Mouse (Mus musculus) ovary, adult 18-20 months (tissue): ENCODE measurements around the gene Kdsr.
"Not testable (repeated sequence)": the region's sequence is repeated elsewhere in the genome, so short reads cannot be mapped to it uniquely, and the experiment has no call there.

ENCODE experiments used
- DNase-seq: peaks from one replicate; pipeline ENCODE4 v3.0.0; 2022; ENCODE audit warnings: low spot score, mixed read lengths

The Kdsr gene

DNA sequence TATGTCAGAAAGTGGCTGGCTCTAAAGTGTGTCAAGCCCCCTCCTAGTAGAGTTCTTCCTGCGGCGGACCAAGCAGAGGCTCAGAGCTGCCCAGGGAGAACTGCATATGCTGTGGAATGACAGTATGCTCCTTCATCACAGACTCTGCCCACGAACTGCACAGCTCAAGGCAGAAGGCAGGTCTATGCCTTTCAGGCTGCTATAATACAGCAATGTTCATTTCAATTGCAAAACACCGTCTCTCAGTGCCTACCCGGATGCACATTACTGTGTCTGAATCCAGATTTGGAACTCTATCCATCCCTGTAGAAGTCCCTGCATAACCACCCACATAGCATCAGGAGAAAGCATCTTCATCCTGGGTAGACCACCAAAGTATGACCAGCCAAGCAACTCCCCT, 19.7 kb downstream of the Kdsr start:
- DNase-seq, result no peak

- no peak for DNase-seq
Observed at GRCm38 (mm10) chr1:106738092-106738491, 21.4 kb downstream of the Kdsr start.

DNA sequence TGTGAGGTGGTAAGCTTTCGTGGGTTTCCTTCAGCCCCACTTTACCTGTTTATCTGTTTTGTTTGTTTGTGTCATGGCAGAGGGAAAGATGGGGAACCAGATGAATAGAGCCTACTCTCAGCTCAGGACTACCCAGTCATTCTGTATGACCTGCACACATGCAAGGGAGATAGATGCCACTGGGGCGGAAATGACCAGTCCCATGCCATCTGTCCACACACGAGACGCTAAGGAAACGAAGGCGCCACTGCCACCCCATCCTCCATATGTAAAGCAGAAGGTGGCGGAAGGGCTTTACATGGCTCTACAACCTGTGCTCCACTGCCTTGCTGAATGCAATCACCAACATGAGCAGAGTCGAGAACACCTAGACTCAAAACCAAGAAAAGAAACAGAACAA, 23.3 kb downstream of the Kdsr start:
- DNase-seq, result no peak

DNA sequence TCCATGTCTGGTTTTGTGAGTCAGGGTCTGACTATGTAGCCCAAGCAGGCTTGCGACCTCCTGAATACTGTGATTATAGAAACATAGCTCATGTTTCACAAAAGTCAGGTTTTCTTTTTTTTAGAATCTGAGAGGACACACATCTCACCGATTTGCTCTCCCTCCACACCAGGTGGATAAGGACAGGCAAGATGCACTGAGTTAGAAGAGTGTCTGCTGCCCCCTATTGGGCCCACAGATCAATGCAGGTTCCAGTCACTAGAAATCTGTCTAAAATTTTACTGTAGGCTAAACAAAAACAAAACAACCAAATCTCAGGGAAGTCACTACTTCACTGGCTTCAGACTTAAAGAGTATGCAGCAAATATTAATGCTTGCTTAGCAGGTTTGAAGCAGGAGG, 23.9 kb downstream of the Kdsr start:
- no peak for DNase-seq

DNA sequence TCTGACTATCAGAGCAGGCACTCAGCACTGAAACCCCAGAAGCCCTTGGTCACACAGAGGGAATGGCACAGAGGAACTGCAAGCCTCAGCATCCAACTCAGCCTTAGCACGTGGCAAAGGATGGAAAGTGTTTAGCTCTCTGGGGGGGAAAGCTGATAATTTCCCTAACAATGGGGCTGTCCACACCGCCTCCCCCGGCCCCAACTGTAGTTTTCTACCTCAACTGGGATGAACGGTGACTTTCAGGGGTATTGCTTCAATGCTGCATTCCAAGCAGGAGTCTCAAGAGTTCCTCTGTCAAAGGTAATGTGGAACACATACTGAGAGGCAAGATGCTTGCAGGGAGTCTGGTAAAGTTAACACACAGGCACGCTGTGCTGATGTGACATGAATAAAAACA, 37.5 kb downstream of the Kdsr start:
- DNase-seq, result no peak

- not testable (repeated sequence) for DNase-seq
Observed at GRCm38 (mm10) chr1:106717736-106718135, 41.8 kb downstream of the Kdsr start.

GRCm38 (mm10) chr1:106717071-106717601, 42.4 kb downstream of the Kdsr start:
- peak; percentile 30 for DNase-seq

GRCm38 (mm10) chr1:106716141-106716540, 43.4 kb downstream of the Kdsr start:
- DNase-seq, result no peak

- no peak for DNase-seq
Observed at GRCm38 (mm10) chr1:106715111-106716083, 44.1 kb downstream of the Kdsr start.

GRCm38 (mm10) chr1:106714530-106714981, 45.0 kb downstream of the Kdsr start:
- DNase-seq, result no peak

DNA sequence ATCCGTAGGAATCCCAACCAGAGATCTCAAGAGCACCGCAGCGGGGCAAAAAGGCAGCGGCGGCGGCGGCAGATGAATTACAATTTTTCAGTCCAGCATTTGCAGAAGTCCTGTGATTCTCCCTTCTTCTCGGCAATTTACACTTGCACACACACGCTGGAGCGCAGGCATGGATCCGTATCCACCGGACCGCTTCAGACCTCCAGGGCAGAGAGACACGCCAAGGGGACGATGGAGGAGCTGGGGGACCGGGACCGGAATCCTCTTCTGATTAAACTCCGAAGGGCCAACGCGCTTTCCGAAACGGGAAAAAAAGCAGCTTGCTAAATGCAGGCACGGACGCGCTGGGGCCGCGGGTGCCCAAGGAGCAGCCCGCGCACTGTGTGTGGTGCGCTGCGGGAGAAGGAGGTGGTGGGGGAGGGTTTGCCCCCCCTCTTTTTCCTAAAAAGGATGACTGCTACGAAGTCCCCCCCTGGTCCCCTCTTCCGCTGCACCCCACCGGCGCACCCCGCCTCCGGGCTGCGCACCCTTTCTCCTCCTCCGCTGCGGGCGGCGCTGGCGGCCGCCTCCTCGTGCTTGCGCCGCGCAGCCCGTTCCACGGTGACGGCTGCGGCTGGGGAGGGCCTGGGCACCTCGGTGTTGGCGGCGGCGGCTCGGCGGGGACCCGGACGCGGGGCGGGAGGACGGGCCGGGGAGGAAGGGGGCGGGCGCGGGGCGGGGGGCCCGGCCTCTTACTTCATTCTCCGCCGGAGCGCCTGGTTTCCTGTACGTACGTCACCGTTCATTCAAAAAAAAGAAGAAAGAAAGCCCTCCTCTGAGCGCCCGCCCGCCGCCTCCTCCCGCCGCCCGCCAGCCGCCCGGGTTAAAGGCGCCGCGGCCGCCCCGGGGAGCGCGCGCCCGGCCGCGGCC, 45.7 kb downstream of the Kdsr start, which contains the start of gene Bcl2:
Gene Bcl2 (minus strand): TSS at position 654 of the 909 bp plus-strand sequence.
- peak; percentile 68 for DNase-seq

DNA sequence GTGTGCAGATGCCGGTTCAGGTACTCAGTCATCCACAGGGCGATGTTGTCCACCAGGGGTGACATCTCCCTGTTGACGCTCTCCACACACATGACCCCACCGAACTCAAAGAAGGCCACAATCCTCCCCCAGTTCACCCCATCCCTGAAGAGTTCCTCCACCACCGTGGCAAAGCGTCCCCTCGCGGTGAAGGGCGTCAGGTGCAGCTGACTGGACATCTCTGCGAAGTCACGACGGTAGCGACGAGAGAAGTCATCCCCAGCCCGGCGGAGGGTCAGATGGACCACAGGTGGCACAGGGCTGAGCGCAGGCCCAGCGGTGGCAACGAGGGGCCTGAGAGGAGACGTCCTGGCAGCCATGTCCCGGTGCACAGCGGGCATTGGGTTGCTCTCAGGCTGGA, 47.2 kb downstream of the Kdsr start:
- DNase-seq, result peak; percentile 15

DNA sequence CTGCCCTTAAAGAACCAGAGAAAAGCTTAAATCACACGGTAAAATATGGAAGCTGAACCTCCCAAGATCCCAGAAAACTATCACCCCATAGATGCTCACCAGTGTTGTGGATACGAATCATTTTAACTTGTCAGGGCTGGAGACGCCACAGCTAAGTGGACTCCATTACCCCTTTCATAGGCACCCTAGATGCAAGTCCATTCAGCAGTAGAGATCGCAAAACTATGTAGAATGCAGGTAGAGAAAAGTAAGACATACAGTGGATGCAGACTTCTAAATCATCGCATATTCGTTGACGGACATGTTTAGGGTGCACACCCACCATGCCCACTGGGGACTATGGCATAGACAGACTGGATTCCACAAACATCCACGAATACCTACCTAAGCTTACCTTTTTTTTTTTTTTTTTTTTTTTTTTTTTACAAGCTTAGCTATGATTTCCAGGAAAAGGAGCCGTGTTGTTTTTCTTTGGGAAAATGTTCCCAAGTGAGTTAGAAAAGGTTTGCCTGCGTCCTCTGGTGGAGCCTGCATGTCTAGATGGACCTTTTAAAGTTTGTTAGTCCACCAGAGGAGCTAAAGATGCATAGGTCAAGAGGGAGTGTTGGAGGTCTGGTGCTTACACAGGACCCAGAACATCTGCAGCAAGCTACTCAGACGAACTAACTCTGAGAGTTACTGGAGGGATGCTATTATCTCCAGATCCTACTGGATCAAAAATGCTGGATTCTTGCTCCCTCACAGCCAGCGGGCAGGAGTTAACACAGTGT, 48.0 kb downstream of the Kdsr start:
- DNase-seq, result no peak

DNA sequence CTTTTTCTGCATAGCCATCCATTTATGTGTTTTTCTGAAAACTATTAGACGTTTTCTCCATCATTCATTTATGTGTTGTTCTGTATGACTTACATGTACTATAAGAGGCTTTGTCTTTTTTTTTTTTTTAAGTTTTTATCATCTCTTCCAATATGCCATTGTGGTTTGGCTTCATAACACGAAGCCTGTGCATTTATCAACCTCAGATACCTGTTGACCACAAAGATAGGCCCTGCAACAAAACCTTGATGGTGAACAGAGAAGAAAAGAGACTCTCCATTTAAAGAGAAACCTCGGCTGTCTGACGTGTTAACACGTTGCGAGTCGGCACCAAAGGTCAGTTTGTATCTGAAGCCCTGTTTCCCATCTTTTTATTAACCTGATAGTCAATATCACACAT, 49.3 kb downstream of the Kdsr start:
- DNase-seq, result no peak

DNA sequence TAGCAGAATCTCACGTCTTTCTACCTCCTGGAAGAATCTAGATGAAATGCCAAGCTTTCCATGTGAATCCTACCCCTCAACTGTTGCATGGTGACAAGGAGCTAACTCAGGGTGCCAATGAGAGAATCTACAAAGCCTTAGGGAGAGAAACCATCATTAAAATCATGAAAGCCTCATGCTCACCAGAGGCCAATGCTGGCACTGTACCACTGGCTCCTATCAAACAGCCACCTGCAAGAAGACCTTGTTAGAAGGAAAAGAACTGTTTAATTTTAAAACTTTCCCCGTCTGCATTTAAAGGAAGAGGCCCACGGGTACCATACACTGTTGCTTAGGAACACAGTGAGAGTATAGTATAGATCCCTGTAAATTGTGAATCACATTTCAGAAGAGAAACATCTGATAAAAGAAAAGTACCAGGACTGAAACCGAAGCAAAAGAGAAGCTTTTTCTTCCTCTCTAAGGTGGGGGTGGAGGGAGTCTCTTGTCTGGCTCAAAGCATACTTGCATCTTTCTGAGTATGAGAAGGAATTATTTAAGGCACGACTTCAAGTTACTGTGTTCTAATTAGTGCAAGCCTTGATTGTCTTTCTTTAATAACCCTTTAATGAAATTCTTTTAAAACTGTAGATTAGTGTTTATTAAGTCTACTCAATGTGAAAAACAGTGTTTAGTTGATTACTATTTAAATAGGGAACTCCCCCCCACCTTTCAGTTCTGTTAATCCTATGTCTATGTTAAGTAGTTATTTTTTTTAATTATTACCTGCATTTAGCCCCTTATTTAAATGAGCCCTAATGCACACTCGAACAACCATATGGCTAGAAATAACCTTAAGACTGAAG, 52.3 kb downstream of the Kdsr start:
- no peak for DNase-seq

DNA sequence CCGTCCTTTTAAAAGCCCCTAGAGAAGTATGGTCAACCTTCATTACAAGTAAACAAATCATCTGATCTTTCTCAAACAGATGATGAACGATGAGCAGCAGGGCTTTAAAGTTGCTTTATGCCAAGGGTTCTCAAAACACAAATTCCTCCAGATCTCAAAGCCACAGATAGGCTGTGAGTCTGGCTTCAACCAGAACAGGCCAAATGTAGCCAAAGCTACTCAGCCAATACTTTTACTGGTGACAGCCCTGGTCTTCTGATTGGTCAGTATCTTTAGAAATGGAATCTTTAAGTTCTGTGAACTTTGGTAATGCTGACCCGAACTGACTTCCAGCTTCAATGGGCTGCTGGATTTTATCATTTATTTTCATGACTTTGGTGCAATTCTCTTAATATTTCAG, 56.3 kb downstream of the Kdsr start:
- no peak for DNase-seq

GRCm38 (mm10) chr1:106702471-106703175, 56.9 kb downstream of the Kdsr start:
- no peak for DNase-seq

DNA sequence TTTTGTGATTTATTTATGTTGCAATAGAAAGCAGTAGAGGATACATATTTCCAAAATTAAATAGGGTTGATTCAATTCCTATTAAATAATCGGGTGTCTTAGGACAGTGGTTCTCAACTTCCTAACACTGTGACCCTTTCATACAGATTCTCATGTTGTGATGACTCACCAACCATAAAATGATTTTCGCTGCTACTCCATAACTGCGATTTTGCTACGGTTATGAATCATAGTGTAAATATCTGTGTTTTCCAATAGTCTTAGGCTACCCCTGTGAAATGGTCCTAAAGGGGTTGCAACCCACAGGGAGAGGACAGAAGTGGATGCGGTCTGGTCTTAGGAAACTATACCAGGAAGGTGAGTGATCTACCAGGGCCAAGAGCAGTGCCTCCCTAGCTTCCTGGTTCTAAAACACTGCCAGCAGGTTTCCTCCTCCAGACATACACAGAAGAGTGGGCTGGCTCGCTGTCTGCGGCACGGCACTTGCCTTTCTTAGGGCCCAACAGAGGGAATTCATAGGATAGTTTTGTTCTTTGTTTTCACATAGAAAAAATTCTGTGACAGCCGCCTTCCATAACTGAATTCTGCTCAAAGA, 58.9 kb downstream of the Kdsr start:
- no peak for DNase-seq

DNA sequence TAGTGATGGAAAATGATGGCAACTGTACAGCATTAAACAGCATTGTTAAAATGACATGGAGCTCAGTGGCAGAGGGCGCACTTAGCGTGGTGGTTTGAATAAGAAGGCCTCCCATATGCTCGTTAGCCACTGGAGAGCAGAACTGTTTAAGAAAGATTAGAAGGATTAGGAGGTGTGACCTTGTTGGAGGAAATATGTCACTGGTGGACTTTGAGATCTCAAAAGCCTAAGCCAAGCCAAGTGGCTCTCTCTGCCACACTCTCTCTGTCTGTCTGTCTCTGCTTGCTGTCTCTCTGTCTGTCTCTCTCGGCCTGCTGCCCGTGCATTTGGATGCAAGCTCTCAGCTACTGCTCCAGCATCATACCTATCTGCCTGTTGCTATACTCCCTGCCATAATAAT, 63.1 kb downstream of the Kdsr start:
- DNase-seq, result no peak

- no peak for DNase-seq
Observed at GRCm38 (mm10) chr1:106695649-106696048, 63.9 kb downstream of the Kdsr start.
